Mouse (Mus musculus): Measurements from ENCODE around the gene Zfp93.

Gene Zfp93

DNA sequence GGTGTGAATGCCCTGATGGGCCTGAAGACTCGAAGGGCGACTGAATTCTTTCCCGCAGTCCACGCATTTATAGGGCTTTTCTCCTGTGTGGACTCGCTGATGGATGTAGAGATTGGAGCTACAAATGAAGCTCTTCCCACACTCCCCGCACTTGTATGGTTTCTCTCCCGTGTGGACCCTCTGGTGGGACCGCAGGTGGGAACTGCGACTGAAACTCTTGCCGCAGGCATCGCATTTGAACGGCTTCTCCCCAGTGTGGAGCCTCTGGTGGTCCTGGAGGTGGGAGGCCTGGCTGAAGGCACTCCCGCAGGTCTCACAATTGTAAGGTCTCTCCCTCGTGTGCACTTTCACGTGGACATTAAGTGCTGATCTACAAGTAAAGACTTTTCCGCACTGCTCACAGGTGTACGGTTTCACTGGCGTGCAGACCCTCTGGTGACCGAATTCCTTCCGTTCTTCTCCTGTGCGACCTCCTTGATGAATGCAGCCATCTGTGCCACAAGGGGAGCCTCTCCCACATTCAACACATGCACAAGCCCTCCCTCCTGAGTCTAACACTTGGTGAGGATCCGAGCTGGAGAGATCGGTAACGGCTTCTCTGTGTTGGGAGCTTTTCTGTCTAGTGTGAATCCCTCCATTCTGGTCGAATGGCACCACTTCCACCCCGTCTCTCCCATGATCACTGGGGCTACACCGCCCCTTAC is 21.3 kb downstream of the Zfp93 start:
- no peak for DNase-seq

DNA sequence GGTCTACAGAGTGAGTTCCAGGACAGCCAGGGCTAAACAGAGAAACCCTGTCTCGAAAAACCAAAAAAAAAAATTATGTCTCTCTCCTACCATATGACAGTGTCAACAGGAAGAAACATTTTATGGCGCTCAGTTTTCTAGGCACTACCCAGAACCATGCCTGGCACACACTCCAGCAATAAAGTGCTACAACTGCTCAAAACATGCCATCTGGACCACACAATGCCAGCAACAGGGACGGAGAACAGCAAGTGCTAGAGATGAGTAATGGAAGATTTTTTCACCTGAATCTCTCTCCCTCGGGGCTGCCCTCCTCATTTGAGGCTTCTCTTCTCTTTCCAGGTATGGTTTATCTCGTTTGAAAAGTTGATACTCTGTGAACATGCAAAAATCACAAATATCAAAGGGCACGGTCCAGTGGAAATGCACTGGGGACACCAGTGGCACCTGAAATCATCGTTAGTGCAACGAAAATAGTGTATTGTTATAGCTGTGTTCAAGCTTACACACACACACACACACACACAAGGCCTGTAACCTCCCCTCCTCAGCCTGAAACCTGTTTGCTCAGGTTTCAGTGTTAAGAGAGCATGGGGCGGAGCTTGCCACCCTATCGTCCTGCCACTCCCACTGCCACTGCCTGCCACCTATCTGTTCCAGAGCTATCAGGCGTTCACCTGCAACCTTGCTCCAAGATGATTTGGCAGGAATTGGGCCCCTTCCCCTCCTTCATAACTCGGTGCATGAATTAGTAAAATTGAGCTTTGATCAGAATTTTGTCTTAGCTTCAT is 23.0 kb downstream of the Zfp93 start:
- no peak for DNase-seq

DNA sequence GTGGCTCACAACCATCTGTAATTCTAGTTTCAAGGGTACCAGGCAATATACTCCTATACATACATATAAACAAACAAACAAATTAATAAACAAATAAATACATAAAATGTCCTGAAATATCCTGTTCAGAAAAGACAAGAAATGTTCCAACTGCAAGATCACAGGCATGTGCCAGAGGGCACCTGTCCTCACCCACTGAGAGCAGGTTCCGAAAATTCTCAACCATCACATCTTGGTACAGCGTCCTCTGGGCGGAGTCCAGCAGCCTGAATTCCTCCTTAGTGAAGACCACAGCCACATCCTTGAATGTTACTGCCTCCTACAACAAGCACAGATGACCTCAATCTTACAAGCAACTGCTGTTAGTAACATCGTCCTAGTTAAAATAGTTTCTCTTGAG is 24.5 kb downstream of the Zfp93 start:
- DNase-seq, result no peak

DNA sequence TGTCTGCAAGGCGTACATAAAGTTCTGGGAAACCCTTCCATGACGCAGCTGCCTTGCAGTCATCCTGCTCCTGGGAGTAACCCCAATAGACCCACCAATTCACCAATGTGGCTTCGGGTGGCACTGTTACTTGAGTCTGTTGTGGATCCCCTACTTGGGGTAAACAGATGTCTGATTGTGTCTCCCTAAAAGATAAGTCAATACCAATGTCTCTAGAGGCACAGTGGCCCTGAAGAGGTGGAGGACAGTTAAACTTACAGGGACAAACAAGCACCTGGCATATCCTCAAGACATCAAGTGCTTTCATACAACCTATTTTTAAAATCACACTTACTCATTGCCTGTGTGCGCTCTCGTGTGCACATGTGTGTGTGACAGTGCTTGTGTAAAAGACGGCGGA is 25.2 kb downstream of the Zfp93 start:
- DNase-seq, result no peak

DNA sequence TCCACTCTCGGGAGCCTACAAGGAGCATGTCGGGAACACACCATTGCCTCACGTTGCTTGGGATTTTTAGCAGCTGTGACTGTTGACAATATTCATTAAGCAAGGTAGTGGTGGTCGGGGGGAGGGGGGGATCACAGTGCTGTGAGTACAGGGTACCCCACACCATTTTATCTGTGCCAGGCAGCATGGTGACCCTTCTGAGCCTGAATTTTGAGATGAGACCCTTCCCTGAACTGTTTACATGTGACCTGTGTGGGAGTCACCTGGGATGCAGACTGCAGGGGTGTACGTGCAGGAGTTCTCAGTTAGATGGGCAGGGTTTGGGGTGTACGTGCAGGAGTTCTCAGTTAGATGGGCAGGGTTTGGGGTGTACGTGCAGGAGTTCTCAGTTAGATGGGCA is 26.2 kb downstream of the Zfp93 start:
- no peak for DNase-seq

DNA sequence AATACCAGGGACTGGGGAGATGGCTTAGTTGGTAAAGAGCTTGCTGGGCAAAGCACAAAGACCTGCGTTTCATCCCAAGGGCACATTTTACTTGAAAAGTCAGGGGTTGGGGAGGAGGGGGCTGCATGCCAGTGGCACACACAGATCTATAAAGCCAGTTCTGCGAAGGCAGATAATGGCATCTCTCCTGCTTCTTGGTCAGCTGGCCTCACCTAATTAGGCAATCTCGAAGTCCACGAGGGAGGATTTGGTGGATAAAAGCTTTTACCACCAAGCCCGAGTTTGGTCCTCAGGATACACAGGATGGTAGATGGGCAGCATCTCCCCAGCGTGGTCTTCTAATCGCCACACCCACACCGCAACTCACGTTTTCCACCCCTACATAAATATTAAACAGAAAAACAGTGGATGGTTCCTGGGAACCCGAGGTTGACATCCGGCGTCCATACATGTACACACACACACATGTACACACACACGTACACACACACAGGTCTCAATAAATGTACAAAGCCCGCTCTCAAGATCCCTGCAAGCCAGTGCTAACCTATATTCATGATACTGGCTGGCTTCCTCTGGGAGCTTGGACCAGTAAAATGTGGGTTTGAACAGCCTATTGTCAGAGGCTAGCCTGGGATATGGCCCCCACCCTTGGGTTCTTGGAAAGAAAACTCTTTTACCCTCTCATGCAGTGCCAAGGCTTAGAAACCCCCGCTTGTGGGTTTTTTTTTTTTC is 27.3 kb downstream of the Zfp93 start:
- DNase-seq, result no peak

DNA sequence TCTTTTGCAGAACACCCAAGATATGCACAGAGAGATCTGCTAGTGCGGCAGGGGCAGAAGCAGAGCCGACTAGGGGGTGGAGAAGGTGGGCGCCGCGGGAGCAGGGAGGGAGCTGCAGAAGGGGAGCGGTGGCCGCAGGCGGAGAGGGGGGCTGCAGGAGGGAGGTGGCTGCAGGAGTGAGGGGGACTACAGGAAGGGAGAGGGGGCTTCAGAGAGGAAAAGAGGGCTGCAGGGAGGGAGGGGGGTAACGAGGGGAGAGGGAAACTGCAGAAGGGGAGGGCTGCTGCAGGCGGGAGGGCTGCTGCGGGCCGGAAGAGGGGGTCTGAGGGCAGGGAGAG is 28.4 kb downstream of the Zfp93 start:
- DNase-seq, result peak; percentile 62

DNA sequence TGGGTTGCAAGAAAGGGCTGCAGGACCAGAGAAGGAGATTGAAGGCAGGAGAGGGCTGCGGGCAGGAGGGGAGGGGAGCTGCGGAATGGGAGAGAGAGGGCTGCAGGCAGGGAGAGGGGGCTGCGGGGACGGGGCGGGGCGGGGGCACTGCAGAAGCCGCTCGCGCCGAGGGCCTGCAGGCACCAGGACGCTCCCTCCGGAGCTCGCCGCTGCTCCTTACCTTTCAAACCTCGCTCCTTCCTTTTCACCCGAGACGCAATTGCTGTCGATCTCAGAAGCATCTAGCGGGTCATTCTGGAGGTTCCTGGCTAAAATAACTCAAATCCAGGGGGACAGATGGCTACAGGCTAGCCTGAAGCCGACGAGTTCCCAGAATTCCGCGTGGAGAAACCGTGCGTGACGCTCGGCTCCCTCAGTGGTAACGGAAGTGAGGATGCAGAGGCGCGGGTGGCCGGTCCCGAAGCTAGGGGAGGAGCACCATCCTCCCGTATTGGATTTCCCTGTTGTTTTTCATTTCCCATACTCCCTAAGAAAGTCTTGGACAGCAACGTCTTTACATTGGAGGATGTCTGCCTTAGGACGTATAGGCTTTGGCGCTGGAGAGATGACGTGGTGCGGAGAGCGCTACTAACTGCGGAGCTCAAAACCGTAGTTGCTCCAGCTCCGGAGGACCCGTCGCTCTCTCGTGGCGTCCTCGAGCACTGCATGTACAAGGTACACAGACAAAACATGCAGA is 28.9 kb downstream of the Zfp93 start:
- DNase-seq, result peak; percentile 89

DNA sequence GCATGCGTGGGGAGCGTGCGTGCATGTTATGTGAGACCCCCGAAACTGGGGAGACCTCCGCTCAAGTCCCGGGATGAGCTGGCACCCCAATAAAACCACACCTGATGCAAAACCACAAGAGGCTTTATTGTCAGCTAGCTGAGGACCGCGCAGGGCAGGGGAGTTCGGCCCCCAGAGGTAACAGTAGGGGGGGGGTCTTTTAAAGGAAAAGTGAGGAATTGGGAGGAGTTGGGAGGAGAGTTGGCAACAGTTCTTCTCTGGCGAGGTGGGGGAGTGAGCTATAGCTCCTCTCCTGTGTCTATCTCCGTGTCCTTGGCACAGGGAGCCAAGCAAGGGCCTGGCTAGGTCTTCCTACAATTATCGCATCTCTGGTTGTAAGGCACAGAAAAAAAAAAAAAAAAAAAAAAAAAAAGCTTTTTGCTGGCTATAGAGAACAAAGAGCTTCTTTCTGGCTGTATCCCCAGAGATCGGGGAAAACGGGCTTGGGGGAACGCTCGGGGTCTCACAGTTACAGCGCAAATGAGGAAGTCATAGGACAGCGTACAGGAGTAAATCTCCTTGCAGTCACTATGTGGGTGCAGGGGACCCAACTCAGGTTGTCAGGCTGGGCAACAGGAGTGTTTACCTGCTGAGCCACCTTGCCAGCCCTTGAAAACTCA is 29.7 kb downstream of the Zfp93 start:
- DNase-seq, result peak; percentile 75

DNA sequence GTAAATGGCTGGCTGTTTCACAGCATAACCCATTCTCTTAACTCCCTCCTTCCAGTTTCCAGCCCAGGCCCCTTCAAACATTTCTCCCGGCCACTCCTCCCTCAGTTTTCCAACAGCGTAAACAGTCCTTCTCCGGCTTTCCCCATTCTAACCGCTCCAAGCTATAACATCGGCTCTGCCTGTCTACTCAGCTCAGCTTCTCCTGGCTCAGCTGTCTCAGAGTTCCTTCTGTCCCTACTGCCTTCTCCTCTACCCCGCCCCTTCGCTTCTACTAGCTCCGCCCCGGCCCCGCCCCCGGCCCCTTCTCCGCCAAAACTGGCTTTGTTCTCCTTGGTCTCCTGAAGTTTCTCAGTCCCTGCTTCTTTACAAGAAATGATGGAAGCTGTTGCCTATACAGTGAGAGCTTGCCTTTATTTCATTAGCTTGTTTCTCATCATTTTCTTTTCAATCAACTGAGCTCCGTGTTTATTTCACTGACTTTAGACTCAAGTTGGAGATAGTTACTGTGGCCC is 30.6 kb downstream of the Zfp93 start, which contains the start of gene Zfp61:
TSS of gene Zfp61 (minus strand) at position 462 of the 512 bp plus-strand sequence.
- peak; percentile 40 for DNase-seq

DNA sequence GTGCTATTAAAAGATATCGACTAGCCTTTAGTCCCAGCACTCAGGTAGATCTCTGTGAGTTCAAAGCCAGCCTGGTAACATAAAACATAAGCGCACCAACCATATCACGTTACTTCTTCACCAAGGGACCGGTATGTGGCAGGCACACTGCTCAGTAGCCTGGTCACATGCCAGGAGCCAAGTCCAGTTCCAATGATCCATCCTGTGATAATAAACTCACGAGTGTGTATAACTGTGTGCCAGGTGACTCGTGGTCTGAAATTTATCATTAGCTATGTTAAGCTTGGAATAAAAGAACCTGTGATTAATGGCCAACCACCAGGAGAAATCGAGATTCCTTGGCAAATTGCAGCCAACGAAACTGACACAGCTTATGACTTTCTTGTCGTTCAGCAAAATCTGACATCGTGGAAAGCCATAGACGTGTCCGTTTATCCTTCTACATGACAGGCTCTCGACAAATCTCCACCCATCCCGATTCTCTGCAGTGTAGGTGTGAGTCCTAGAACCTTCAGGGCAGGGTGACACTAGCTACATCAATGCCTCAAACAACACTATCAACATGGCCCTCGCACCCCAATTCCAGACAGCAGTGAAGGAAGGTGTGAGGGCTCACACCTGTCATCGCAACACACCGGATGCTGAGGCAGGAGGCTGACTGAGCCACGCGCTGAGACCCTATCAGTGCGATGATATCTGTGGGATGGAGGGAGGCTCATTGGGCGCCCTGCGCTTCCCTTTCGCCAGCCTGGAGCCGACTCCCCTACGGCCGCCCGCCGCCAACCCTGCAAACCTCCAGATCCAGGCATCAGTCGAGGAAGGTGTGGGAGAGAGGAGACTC is 45.7 kb downstream of the Zfp93 start:
- peak; percentile 66 for DNase-seq

DNA sequence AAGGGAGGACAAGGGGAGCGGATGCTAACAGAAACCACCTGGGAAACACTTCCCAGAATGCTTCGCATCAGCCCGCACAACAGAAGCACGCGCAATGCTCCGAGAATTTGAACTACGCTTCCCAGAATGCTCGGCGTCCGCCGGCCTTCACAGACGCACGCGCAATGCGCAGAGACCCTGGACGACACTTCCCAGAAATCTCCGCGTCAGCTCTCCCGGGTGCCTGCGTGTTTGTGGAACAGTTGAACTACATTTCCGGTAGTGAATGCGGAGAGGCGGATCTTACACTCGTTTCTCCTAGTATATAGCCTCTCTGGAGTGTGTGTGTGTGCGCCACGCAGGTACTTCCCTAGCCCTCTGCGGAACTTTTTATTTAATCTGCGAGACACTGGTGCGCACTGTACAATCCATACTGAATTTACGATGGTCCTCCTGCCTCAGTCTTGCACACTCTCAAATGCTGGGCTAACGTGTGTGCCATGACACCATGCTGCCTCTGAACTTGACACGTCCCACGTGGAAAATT is 46.4 kb downstream of the Zfp93 start, which contains the start of gene Zfp94:
TSS of gene Zfp94 (minus strand) at position 100 of the 526 bp plus-strand sequence.
- peak; percentile 97 for DNase-seq

DNA sequence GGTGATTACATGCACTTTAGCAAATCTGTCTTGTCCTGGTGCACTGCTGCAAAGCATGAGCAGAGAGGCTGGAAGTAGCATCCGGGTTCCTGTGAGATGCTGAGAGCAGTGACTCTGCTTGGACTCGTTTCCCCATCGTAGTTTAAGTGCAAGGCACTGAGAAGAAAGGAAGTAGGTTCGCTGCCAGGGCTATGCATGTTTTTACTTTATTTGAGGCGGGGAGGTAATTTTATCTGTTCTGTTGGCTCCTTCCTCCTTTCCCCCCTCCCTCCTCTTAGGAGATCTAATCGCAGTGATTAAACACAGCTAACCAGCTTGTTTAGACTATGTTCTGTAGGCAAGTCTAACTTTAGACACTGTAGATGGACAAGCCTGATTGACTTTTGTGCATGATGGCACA is 48.7 kb downstream of the Zfp93 start:
- DNase-seq, result no peak

DNA sequence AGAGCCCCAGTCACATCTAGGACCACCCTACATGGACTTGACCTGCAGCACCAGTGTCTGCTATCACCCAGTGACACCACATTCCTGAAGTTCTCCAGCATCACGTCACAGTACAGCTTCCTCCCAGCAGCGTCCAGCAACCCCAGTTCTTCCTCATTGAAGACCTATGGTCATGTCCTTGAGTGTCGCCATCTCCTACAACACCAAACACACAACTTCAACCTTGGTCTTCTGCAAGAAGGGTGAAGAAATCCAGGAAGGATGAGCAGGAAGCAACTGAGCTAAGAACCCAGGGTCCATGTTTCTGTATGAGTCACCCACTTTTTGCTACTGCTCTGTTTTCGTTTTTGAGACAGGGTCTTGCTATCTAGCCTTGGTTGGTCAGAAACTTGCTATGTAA is 52.4 kb downstream of the Zfp93 start:
- no peak for DNase-seq

DNA sequence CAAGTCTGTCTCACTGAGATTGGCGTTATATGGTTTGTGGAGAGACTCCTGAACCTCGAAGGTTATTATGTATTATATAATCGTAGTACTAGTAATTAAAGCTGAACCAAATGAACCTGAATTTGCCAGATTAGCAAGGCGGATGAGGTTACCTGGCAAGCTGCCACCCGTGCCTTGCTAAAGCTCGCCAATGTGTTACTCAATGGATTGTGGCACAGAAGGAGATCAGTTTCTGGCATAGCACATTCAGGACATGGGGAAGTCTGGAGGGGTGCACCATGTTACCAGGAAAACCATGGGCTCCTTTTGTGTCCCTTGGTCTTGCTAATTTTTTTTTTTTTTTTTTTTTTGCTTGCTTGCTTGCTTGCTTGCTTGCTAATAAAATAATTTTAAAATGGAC is 55.0 kb downstream of the Zfp93 start:
- no peak for DNase-seq

DNA sequence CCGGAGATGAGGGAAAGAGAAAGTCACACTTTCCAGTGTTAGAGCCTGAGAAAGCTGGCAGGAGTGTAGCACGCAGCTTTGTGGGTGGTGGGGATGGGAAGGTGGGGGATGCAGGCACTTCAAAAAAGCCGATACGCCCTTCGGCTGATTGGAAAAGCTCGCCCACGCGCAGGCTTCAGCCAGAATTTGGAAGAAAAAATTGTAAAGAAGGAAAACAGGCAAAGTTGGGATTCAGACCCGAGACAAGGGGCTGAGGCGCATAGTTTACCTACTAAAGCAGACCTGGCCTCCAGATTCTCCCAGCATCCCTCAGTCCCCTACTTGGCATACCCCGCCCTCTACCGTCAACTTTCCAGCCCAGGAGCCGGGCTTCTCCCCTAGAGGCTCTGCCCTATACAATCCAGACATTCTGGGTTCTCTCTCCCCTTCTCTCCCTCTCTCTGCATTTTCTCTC is 55.5 kb downstream of the Zfp93 start:
- DNase-seq, result no peak

DNA sequence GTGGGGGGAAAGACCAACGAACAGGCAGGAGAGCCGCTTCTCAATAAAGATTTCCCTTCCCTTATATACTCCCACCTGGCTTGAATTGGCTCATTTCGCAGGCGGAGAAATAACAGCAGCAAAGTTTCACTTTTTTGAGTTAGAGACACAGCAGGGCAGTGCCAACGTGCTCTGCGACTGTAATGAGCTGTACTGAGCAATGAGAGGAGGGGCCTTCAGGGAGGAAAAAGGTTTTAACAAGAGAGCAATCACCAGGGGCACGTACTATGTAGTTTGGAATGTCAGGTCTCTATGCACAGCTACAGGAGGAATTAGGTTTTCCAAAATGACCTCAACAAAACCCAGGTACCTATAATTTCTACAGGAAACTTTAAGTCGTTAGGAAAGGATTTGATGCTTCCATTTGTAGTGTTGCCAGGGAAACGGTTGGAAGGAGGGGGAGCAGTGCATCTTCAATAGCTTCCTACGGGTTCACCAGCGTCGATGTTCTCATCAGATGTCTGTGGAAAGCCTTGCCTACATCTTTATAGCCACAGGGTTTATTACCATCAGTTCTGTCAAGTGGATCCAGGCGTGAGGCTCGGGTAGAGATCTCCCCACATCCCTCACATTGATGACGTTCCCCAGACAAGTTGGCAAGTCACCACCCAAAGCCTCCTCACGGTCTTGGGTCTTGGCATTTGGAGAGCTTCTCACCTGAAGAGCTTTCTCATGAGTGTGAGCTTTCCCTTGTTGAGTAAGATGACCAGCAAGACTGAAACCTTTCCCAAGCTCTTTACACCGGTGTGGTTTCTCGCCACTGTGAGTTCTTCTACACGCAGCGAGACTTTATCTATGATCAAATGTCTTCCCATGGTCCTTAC is 56.3 kb downstream of the Zfp93 start:
- no peak for DNase-seq
